Mouse (Mus musculus) G1E-ER4 (cell line): ENCODE data around the gene Fndc3a. TPM values are rescaled to one million over a fixed set of nuclear protein-coding genes. Genes with fewer than 3 reads are reported as not detected.

Source experiments
- GATA1 ChIP-seq: IDR thresholded peaks from one replicate; pipeline ENCODE4 v1.8.0; 2012; ENCODE audit warnings: low read length, inconsistent platforms
- polyA plus RNA-seq: library from polyadenylated mRNA; stranded (reverse); fragments of >175 nt; gene quantifications from 2 replicates; pipeline ENCODE4 v1.2.3, GENCODE M21; 2012

Fndc3a gene
- polyA plus RNA-seq, 1 experiment, result 2.5 TPM

DNA sequence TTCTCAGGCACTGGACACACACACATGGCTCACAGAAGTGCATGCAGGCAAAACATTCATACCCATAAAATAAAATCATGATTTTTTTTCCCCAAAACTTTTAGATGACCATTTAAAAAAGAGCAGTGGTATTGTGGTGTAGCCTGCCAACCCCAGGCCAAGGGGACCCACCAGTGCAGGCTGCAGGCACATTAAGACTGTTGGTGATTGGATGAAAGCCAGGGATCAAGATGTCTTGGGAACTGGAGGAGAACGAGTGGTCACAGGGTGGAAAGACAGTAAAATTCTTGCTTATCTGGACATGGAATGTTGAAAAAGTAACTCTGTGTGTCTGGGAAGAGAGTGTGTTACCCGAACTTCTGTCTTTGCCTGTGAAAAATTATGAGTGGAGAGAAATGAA lies 190.2 kb downstream of the Fndc3a start:
- no peak for TF ChIP-seq GATA1

- no peak for TF ChIP-seq GATA1
Observed at GRCm38 (mm10) chr14:72518786-72519185, 191.0 kb downstream of the Fndc3a start.

DNA sequence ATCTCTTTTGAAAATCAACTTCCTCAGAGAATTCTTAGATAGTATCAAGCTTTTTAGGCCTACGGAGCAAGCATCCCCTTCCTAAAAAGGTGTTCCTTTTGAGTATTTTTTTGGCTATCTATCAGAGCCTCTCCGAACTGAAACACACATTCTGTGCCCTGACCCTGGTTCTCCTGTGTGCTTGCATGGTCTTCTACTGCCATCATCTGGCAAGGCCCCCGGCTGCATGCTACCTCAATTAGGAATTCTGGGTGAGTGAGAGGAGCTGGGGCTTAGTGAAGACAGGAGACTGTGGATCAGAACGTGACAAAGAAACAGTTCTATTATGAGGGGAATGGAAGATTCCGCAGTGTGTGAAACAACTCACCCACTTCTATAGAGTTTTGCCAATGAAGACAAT lies 193.4 kb downstream of the Fndc3a start:
- no peak for TF ChIP-seq GATA1

DNA sequence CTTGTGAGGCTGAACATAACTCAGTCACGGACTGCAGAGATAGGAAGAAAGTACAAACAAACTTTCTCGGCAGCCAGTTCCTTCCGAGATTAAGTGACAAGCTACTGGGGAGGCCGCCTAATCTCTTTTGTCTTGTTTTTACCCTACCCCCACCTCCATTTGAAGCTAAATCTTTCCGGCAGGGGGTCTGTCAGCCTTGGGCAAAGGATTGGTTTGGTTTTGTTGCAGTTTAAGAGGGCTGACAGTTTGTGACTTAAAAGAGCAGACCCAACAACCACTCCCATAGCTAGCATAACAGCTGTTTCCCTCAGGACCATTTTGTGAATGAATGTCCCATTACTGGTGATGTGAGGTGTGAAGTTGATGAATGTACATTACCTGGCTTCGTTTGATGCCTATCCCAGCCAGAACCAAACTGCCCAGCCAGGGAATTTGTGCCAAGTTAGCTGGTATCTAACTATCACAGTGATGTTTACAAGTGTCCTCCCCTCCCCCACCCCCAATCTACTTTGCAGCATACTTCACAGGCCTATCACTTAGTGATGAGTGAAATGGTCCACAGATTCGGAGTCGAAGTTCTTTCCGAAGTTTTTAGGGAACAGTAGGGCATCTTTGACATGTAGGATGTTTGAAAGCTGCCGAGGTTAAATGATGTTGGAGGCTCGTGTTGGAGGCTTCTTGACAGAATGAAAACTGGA lies 202.9 kb downstream of the Fndc3a start:
- no peak for TF ChIP-seq GATA1

DNA sequence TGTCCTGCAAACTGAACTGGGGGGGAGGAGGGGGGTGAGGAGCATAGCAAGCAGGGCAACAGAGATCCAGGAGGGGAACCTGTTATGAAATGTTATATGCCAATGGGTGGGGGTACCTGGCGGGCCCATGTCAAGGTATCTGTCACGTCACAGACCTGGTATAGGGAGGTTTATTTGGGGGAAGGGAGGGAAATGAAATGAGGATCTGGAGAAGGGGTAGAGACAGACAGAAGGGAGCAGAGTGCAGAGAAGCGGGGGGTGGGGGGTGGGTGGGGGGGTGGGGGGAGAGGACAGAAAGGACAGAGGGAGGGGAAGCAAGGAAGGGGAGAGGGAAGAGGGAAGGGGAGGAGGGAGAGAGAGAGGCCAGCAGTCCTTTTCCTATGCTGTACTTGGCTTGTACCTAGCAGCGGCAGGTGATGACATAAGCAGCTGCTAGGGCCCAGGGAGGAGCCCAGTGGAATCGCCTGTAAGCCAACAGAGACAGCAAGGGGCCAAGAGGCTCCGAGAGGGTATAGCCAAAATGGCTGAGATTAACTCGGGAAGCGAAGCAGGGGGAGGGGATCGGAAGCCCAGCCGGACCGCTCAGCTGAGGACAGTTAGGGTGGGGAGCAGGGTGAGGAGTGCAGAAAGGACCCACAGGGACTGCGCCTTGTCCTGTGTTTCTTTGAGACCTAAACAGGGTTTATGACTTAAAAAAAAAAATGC lies 203.6 kb downstream of the Fndc3a start:
- TF ChIP-seq GATA1, result no peak

- no peak for TF ChIP-seq GATA1
Observed at GRCm38 (mm10) chr14:72504985-72505384, 204.8 kb downstream of the Fndc3a start.

DNA sequence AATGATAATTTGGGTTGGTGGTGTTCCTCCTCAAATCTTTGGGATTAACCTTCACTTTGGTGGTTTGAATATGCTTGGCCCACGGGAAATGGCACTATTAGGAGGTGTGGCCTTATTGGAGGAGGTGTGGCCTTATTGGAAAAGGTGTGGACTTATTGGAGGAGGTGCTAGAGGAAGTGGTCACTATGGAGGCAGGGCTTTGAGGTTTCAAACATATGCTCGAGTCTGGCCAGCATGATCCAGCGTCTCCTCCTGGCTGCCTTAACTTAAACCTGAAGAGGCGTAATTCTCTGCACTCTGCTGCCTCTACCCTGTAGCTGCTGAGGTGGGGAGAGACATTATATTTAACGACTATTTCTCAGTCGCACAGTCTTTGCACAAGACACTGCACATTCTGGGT lies 206.6 kb downstream of the Fndc3a start:
- TF ChIP-seq GATA1, result no peak

DNA sequence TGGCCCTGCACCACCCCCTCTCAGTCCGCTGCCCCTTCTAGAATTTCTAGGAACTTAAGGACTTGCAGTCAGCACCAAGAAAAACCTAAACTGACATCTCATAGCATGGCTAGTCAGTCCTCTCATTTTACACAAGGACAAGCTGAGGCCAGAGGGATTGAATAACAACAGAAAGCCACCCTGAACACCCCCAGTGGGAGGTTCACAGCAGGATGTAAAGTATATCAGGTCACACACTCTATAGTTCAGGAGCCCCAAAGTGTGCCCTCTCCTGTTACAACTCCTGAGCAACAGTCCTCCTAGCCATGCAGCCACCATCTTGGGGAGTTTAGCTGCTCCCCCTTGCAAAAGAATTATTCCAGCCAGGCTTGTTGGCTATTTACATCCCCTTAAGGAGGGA lies 216.0 kb downstream of the Fndc3a start:
- no peak for TF ChIP-seq GATA1

DNA sequence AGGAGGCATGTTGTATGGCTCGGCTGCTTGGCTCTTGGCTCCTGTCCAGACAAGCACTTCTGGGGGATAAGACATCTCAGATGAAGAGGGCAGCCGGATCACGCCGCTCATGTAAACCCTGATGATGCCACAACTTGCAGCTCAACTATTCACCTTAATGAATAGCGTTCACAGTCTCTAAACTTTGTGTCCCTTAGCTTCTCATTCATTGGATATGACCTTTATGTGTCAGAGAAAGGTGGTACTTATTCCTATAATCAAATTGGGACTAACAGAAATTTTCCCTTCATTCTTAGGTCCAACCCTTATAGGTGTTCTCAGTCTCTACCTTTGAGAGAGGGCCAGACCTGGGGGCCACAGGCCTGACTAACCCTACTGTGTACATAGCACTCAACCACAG lies 218.1 kb downstream of the Fndc3a start, which contains the start of gene Gm9195:
Gm9195 (minus strand) TSS at position 101 of the 400 bp plus-strand sequence.
- TF ChIP-seq GATA1, result no peak

DNA sequence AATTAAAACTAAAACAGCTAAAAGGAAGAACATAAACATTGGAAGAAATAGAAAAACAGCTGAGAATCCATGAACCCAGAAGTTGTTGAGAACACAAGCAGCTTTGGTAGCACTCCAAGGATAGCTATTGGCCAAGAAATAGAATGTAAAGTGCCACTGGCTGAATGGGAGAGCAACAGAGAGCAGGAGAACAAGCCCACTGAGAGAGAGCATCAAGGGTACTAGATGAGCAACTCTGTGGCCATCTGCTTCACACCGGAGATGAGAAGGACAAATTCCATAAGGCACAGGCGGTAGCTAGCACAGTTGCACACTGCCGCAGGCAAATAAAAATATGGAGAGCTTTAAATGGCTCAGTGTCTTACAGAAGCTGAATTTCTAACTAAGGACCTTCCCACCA lies 219.4 kb downstream of the Fndc3a start:
- TF ChIP-seq GATA1, result no peak

Other genes with a start within 250 kb of the Fndc3a start
- not detected in 2 replicates for gene Gm9195, start 218.2 kb downstream of the Fndc3a start, polyA plus RNA-seq